Mouse (Mus musculus) splenic B cell, adult 2 months (primary cell): ENCODE results near the gene Tpte.

Experiments
- DNase-seq: peaks from one replicate; pipeline ENCODE4 v3.0.0-alpha.2; 2011; ENCODE audit warnings: low read depth, low spot score
- H3K27me3 ChIP-seq: 2 replicates; pipeline ENCODE4 v1.6.1; 2012; ENCODE audit warnings: mild to moderate bottlenecking, low read length, moderate library complexity, mixed read lengths; ENCODE audit not compliant: control insufficient read depth, poor library complexity, insufficient read depth, severe bottlenecking
- H3K36me3 ChIP-seq: 2 replicates; pipeline ENCODE4 v1.6.1; 2012; ENCODE audit warnings: mild to moderate bottlenecking, low read length, moderate library complexity, mixed read lengths; ENCODE audit not compliant: control insufficient read depth, poor library complexity, insufficient read depth, severe bottlenecking

The Tpte gene

GRCm38 (mm10) chr8:22282999-22283491 is at the start of gene Tpte:
Gene Tpte (plus strand): TSS chr8:22283441.
- Histone ChIP-seq H3K27me3 (no peaks in the 10 kb centered on the region), H3K36me3 (no peaks in the 10 kb centered on the region)
- DNase-seq, result no peak

GRCm38 (mm10) chr8:22242986-22243385 is 40.3 kb upstream of the Tpte start:
- no peak for DNase-seq

GRCm38 (mm10) chr8:22245663-22246062 is 37.6 kb upstream of the Tpte start:
- DNase-seq, result no peak
- Histone ChIP-seq H3K36me3 (no peaks in the 10 kb centered on the region), H3K27me3 (no peaks in the 10 kb centered on the region)

More at GRCm38 (mm10) chr8:22242986-22243385, 40.3 kb upstream of the Tpte start:
- Histone ChIP-seq H3K27me3 (no peaks in the 10 kb centered on the region), H3K36me3 (no peaks in the 10 kb centered on the region)

GRCm38 (mm10) chr8:22247956-22248355 is 35.3 kb upstream of the Tpte start:
- Histone ChIP-seq H3K27me3 (no peaks in the 10 kb centered on the region), H3K36me3 (no peaks in the 10 kb centered on the region)
- no peak for DNase-seq

GRCm38 (mm10) chr8:22249080-22249479 is 34.2 kb upstream of the Tpte start:
- DNase-seq, result no peak
- H3K36me3 ChIP-seq, result no peaks in the 10 kb centered on the region
- no peaks in the 10 kb centered on the region for H3K27me3 ChIP-seq

GRCm38 (mm10) chr8:22258946-22259450 is 24.2 kb upstream of the Tpte start:
- no peaks in the 10 kb centered on the region for H3K27me3 ChIP-seq
- no peak for DNase-seq
- no peaks in the 10 kb centered on the region for H3K36me3 ChIP-seq

- no peak for DNase-seq
- Histone ChIP-seq H3K36me3 (no peaks in the 10 kb centered on the region), H3K27me3 (no peaks in the 10 kb centered on the region)
These were observed 23.7 kb upstream of the Tpte start for GRCm38 (mm10) chr8:22259531-22259930.

- H3K36me3 ChIP-seq, result no peaks in the 10 kb centered on the region
- DNase-seq, result no peak
- H3K27me3 ChIP-seq, result no peaks in the 10 kb centered on the region
These were observed 23.0 kb upstream of the Tpte start for GRCm38 (mm10) chr8:22260091-22260722.

GRCm38 (mm10) chr8:22262267-22262666 is 21.0 kb upstream of the Tpte start:
- no peaks in the 10 kb centered on the region for H3K27me3 ChIP-seq
- DNase-seq, result no peak
- H3K36me3 ChIP-seq, result no peaks in the 10 kb centered on the region

- no peaks in the 10 kb centered on the region for H3K27me3 ChIP-seq
These were observed 18.9 kb upstream of the Tpte start for GRCm38 (mm10) chr8:22264292-22264691.

GRCm38 (mm10) chr8:22264787-22265186 is 18.5 kb upstream of the Tpte start:
- H3K27me3 ChIP-seq, result no peaks in the 10 kb centered on the region
- H3K36me3 ChIP-seq, result no peaks in the 10 kb centered on the region
- no peak for DNase-seq

More at GRCm38 (mm10) chr8:22264292-22264691, 18.9 kb upstream of the Tpte start:
- H3K36me3 ChIP-seq, result no peaks in the 10 kb centered on the region
- DNase-seq, result no peak

- H3K36me3 ChIP-seq, result no peaks in the 10 kb centered on the region
- no peaks in the 10 kb centered on the region for H3K27me3 ChIP-seq
- DNase-seq, result no peak
These were observed 18.0 kb upstream of the Tpte start for GRCm38 (mm10) chr8:22265194-22265593.

- no peak for DNase-seq
- no peaks in the 10 kb centered on the region for H3K27me3 ChIP-seq
These were observed 16.4 kb upstream of the Tpte start for GRCm38 (mm10) chr8:22266809-22267208.

GRCm38 (mm10) chr8:22273142-22273541 is 10.1 kb upstream of the Tpte start:
- H3K27me3 ChIP-seq, result no peaks in the 10 kb centered on the region
- no peaks in the 10 kb centered on the region for H3K36me3 ChIP-seq
- DNase-seq, result no peak

More at GRCm38 (mm10) chr8:22266809-22267208, 16.4 kb upstream of the Tpte start:
- H3K36me3 ChIP-seq, result no peaks in the 10 kb centered on the region

- Histone ChIP-seq H3K27me3 (no peaks in the 10 kb centered on the region), H3K36me3 (no peaks in the 10 kb centered on the region)
- no peak for DNase-seq
These were observed 8.6 kb upstream of the Tpte start for GRCm38 (mm10) chr8:22274641-22275040.

GRCm38 (mm10) chr8:22302326-22302725 is 19.1 kb downstream of the Tpte start:
- Histone ChIP-seq H3K27me3 (no peaks in the 10 kb centered on the region), H3K36me3 (no peaks in the 10 kb centered on the region)
- DNase-seq, result no peak
